Mouse (Mus musculus) thymus, postnatal 10 days (tissue): ENCODE measurements around the gene Sec14l2.

Experiments used
- DNase-seq, 2 experiments: peaks; one replicate each; pipeline ENCODE4 v3.0.0; 2021; ENCODE audit warnings: low spot score in 2 of 2

Sec14l2 gene

DNA sequence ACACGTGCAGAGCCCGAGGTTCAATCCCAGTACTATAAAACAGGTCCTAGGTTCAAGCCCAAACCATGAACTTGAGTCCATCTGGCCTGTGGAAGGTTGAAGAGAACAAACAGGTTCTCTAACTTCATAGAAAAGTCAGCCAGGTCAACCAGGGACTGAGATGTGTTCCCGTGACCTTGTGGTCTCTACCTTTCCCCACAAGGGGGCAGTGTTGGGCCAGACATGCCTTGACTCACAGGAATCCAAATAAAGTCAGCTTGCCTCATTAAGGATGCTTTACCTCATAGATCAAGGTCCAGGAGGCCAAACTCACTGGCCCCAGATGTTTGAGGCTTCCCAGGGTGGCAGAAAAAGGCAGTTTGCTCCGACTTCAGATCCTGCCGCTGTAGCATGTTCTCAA, 69.6 kb downstream of the Sec14l2 start:
- peak; percentile 16 to 72 for DNase-seq

- DNase-seq: no peak
These were observed 74.8 kb downstream of the Sec14l2 start for GRCm38 (mm10) chr11:4048438-4048837.

DNA sequence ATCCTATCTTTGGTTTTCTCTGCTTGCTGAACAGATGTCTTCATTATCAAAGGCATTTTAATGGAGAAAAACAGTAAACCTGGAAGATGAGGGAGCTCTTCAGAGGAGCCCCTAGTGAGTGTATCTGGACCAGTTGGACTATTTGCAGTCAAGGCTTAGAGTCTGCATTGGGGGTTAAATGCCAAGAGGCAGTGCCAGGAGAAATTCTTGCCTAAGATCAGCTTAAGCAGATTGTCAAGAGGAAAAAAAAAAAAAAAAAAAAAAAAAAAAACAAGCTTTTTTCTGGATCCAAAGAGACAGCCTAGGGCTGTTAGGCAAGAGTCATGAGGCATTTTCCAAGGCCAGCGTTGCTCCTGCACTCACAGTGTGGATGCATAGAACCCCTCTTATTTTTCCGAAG, 75.4 kb downstream of the Sec14l2 start:
- DNase-seq: no peak
